Mouse (Mus musculus): Measurements from ENCODE around the gene Hoxd12.

GRCm38 (mm10) chr2:74642431-74642830 is 32.4 kb upstream of the Hoxd12 start:
- TF ChIP-seq POLR2A (IDR thresholded peaks at IDR 0.05; ENCODE audit: low read depth, low read length), result no peak
- no peak for TF ChIP-seq CTCF (IDR thresholded peaks at IDR 0.05; ENCODE audit: extremely low read depth, insufficient read length, insufficient replicate concordance, low read depth, low read length)
